Mouse (Mus musculus): Measurements from ENCODE around the gene Krt15.

Gene Krt15

DNA sequence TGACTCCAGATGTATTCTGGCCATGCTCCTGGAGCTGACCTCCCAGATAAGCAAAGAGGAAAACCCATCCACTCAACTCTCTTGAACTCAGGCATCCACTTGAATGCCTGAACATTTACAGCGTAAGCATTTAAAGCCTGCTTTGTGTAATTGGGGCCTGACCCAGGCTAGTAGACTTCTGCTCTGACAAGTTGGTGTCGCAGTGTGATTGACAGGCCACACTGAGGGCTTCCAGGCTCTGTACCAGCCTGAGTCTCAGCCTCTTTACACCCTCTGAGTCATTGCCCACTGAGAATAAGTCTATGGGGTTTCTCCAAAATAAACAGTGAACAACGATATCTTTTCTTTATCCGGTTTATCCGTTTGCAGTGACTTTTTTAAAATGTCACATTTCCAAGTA lies 15.4 kb downstream of the Krt15 start:
- no peak for DNase-seq

DNA sequence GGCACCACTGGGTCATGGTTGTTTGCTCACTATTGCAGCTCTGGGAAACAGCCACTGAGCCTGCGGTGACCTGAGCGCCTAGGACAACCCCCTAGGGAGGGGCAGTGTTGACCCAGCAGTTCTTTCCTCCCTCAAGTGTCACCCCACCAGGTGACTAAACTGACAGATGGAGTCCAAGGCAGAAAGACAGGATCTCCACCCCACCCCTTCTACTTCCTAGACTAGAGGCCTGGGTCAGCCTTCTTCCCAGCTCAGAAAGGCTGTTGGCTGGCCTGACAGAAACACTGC lies 22.0 kb downstream of the Krt15 start:
- no peak for DNase-seq

DNA sequence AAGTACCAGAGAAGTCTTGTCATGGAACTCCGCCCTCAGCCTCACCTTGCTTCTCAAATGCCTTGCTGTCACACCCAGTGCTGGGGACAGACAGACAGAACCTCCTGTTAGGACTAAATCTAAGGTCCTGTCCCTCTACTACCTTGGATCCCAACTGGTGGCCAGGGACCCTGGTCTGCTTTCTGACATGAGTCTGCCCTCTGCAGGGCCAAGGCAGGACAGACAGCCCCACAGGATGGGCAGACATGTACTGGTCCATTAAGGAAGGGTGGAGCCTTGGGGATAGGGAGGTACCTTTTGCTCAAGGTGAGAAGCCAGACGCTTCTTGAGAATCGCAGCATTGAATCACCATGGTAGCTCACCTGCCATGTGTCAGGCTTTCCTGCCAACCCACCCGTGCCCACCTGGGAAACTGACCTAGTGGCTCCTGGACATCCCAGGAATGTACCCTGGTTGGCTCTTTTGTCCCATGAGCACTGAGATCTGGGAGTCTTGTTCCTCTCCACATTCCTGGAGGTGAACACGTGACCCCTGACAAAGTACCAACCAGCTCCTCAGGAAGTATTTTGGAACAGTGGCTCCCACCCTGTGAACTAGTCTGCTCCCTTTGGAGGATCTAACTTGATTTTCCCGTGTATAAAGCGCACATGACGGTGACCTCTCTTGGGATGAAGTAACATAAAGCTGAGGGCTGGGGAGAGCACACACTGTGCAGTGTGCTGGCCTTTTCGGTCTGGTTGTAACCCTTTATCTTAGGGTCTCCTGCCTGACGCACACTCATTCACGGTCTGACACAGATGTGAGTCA lies 22.6 kb downstream of the Krt15 start:
- DNase-seq: no peak

DNA sequence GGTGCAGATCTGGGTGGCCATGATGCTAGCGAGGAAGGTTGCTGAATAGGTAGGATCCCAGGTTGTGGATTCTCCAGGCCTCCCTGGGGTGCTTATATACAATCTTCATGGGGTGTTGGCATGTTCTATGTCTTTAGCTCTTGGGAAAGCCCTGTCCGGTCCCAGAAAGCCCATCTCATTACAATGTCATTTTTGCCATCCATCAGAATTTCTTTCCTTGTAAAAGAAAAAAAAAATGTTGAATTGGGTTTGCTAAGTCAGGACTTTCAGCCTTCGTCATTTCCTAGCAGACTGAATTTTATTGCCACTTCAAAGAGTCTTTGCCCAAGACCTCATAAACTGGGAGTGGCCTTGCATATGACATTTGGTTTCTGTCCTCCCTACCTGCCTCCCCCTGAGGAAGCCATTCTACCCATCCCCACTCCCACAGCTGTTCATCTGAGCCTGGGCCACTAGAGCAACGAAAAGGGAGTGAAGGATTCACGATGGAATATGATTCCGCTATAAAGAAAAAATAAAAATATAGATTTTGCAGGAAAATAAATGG lies 30.1 kb downstream of the Krt15 start, which contains the start of gene Krt36:
Gene Krt36 (minus strand): TSS at position 51 of the 547 bp plus-strand sequence.
- DNase-seq: no peak

DNA sequence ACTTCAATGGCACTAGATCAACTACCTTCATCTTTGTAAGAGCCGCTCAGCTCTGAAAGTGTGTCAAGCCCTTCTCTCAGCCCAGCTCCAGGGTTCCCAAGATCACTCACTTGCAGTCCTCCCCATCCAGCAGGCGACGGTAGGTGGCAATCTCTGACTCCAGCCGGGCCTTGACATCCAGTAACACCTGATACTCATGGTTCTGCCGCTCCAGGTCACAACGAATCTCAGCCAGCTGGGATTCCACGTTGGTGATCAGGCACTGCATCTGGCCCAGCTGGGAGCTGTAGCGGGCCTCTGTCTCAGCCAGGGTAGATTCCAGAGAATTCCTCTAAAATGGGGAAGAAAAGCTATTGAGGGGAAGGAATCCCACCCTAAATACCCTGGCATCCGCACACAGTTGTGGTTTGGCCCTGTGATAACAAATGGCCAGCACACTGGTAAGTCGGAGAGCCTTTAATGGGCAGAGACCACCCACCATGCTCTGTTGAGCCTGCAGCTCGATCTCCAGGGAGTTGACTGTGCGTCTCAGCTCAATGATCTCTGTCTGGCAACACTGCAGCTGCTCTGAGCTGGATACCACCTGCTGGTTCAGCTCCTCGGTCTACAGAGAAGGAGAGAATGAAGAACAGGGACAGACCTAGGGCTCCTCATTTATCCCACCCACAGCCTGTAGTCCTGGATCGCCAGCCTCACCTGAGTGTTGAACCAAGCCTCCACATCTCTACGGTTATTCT lies 32.9 kb downstream of the Krt15 start:
- DNase-seq: no peak

DNA sequence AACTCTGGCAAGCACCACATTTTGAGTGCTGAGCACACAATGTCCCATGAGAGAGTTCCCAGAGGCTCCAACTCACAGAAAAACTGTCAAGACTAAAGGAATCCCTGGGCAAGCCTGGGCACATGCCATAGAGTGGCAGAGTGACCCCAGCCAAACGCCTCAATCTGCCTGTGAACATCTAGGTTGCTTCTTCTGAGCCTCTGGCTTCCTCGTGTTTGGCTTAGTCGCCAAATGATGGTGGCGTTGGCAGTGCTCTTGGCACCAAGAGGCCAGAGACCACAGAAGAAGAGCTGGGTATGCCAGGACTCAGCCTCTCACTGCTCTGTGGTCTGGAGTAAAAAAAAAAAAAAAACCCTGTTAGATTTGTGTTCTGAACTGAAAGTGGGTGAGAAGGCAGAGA lies 35.3 kb downstream of the Krt15 start:
- DNase-seq: no peak

DNA sequence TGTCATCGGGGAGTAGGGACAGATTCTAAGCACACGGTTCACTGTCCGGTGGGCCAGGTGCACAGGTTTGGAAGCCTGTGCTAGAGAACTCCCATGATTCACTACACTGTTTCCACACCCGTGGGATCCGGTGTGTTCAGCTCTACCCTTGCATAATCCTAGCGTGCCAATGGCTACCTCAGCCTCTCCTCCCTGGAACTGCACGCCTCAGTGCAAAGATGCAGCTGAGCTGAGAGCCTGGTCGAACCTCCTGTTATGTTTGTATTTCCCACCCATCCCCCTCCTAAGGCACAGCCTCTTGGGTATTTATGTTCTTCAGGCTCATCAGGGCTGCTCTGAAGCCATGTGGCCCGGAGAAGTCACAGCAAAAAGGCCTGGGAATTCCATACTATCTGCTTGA lies 37.9 kb downstream of the Krt15 start:
- no peak for DNase-seq

DNA sequence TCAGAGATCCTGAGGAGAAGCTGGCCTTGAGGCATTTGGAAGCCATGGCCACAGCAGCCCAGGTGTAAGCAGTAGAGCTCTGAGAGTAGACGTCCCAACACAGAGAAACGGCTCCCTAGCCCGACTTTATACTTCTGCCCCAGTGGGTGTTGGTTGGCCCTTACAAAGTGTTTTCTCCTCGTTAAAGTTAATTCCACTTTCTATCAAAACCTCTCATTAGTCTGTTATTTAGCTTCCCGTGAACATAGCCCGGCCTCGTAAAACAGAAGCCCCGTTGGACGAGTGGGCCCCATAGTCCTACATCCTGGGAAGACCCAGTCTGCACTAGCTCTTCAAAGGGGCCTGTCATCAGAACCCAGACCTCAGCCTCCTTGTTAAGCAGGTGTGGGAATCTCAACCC lies 39.6 kb downstream of the Krt15 start, which contains the start of gene Krt35:
Gene Krt35 (minus strand): TSS at position 101 of the 400 bp plus-strand sequence.
- no peak for DNase-seq

DNA sequence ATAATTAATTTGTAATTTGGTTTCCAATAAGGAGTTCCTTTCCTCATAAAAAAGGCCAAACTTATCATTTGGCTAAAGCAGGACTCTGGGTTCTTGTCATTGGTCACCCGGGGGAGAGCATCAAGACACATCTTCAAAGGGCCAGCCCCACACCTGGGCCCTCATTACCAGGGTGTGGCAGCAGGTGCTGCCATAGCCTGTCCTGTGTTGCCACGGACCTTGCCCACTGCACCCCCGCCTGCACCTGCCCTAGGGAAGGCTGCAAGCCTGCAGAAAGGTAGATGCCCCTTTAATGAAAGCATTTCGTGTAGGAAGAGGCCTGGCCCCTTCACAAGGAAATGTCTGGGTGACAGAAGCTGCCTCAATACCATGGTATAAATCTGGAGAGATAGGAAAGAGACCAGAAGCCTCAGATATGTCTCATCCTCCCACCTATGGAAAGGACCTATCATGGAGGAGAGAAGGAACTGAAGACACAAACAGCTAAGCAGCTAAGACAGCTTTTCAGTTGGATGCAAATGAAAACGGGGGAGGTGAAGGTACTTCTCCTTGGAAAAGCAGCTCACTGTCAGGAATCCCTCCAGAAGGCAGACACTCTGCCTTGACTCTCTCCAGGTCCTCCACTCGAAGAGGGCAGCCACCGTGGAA lies 47.2 kb downstream of the Krt15 start:
- no peak for DNase-seq

DNA sequence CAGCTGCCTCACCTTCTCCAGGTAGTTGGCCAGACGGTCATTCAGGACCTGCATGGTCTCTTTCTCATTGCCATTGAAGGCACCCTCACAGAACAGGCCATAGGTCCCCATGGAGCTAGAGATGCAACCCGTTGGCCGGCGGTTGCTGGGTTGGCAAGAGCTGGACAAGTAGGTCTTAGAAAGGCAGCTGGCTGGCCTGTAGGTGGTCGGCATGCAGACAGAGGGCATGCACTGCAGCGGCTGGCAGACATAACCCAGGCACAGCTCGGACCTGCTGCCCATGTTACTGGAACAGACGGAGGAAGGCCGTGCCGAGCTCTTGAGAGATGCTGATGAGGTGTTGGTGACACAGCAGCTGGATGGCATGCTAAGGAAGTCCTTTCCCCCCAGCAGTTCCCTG lies 47.9 kb downstream of the Krt15 start, which contains the start of gene Krt32:
Gene Krt32 (minus strand): TSS at position 366 of the 400 bp plus-strand sequence.
- DNase-seq: no peak
